Mouse (Mus musculus): ENCODE results near the gene Stxbp3. TPM values are rescaled to one million over a fixed set of nuclear protein-coding genes. Genes with fewer than 3 reads are reported as not detected.
A peak's percentile ranks its signal among the peaks of the same experiment; 100 is the strongest.

Stxbp3 gene
- polyA plus RNA-seq, 1 experiment from 2014 or later, result 19.3 TPM

- DNase-seq (no peak), ATAC-seq (no peak)
- TF ChIP-seq CTCF (IDR thresholded peaks at IDR 0.05; ENCODE audit: low read depth) (no peak), EP300 (IDR thresholded peaks at IDR 0.05; ENCODE audit: low read depth) (no peak)
- WGBS (ENCODE audit: insufficient replicate concordance), result 65% methylated on average over 7 of the region's 7 CpGs
- Histone ChIP-seq H3K4me2 (ENCODE audit: low read depth, low read length) (no peak overlapping the region), H3K9ac (replicated peaks) (no peak overlapping the region), H3K27ac (ENCODE audit: low read depth) (no peak overlapping the region), H3K27me3 (ENCODE audit: insufficient read depth, low read length) (no peaks in the 10 kb centered on the region), H3K9me3 (ENCODE audit: low read length) (no peaks in the 10 kb centered on the region), H3K4me1 (ENCODE audit: insufficient read depth) (peaks cover 10% of the 10 kb centered on the region; the same call in 1 of the 2 replicates), H3K4me3 (ENCODE audit: low read depth, low read length) (no peak overlapping the region), H3K36me3 (replicated peaks; ENCODE audit: insufficient read depth, low read length) (no peaks in the 10 kb centered on the region)
Observed at GRCm38 (mm10) chr3:108762597-108763111, 77.7 kb downstream of the Stxbp3 start.

GRCm38 (mm10) chr3:108759566-108760420 lies 80.5 kb downstream of the Stxbp3 start:
- no peaks in the 10 kb centered on the region for H3K9me3 ChIP-seq (ENCODE audit: low read length)
- DNase-seq, result no peak
- no peak overlapping the region for H3K4me3 ChIP-seq (ENCODE audit: low read depth, low read length)
- ATAC-seq, result no peak
- H3K36me3 ChIP-seq (replicated peaks; ENCODE audit: insufficient read depth, low read length), result no peaks in the 10 kb centered on the region
- no peaks in the 10 kb centered on the region for H3K27me3 ChIP-seq (ENCODE audit: insufficient read depth, low read length)
- peaks cover 7% of the 10 kb centered on the region for H3K4me1 ChIP-seq (ENCODE audit: insufficient read depth)
- H3K9ac ChIP-seq (replicated peaks), result no peak overlapping the region
- no peak overlapping the region for H3K27ac ChIP-seq (ENCODE audit: low read depth)
- no peak for TF ChIP-seq CTCF (IDR thresholded peaks at IDR 0.05; ENCODE audit: low read depth)
- TF ChIP-seq EP300 (IDR thresholded peaks at IDR 0.05; ENCODE audit: low read depth), result no peak
- no peak overlapping the region for H3K4me2 ChIP-seq (ENCODE audit: low read depth, low read length)
- WGBS (ENCODE audit: insufficient replicate concordance), result 74% methylated on average over 11 of the region's 11 CpGs

- ATAC-seq, result no peak
- H3K4me2 ChIP-seq (ENCODE audit: low read depth, low read length), result no peak overlapping the region
- no peak overlapping the region for H3K4me3 ChIP-seq (ENCODE audit: low read depth, low read length)
Observed at GRCm38 (mm10) chr3:108757570-108757969, 82.8 kb downstream of the Stxbp3 start.

GRCm38 (mm10) chr3:108756131-108756530 lies 84.2 kb downstream of the Stxbp3 start:
- Histone ChIP-seq H3K4me3 (ENCODE audit: low read depth, low read length) (no peak overlapping the region), H3K4me2 (ENCODE audit: low read depth, low read length) (no peak overlapping the region), H3K36me3 (replicated peaks; ENCODE audit: insufficient read depth, low read length) (no peaks in the 10 kb centered on the region), H3K9me3 (ENCODE audit: low read length) (no peaks in the 10 kb centered on the region), H3K27ac (ENCODE audit: low read depth) (no peak overlapping the region), H3K27me3 (ENCODE audit: insufficient read depth, low read length) (no peaks in the 10 kb centered on the region), H3K4me1 (ENCODE audit: insufficient read depth) (peaks cover 14% of the 10 kb centered on the region), H3K9ac (replicated peaks) (no peak overlapping the region)
- no peak for TF ChIP-seq EP300 (IDR thresholded peaks at IDR 0.05; ENCODE audit: low read depth)
- no peak for TF ChIP-seq CTCF (IDR thresholded peaks at IDR 0.05; ENCODE audit: low read depth)
- ATAC-seq (no peak), DNase-seq (no peak)
- 76% methylated on average over 1 of the region's 1 CpGs for WGBS (ENCODE audit: insufficient replicate concordance)

More at GRCm38 (mm10) chr3:108757570-108757969, 82.8 kb downstream of the Stxbp3 start:
- WGBS (ENCODE audit: insufficient replicate concordance), result 76% methylated on average over 9 of the region's 9 CpGs
- no peak for DNase-seq
- Histone ChIP-seq H3K27me3 (ENCODE audit: insufficient read depth, low read length) (no peaks in the 10 kb centered on the region), H3K9ac (replicated peaks) (no peak overlapping the region), H3K9me3 (ENCODE audit: low read length) (no peaks in the 10 kb centered on the region), H3K4me1 (ENCODE audit: insufficient read depth) (peaks cover 11% of the 10 kb centered on the region), H3K27ac (ENCODE audit: low read depth) (no peak overlapping the region), H3K36me3 (replicated peaks; ENCODE audit: insufficient read depth, low read length) (no peaks in the 10 kb centered on the region)
- TF ChIP-seq EP300 (IDR thresholded peaks at IDR 0.05; ENCODE audit: low read depth), result no peak

- no peak for TF ChIP-seq EP300 (IDR thresholded peaks at IDR 0.05; ENCODE audit: low read depth)
- TF ChIP-seq CTCF (IDR thresholded peaks at IDR 0.05; ENCODE audit: low read depth), result no peak
- H3K27ac ChIP-seq (ENCODE audit: low read depth), result no peak overlapping the region
- ATAC-seq, result no peak
- H3K4me1 ChIP-seq (ENCODE audit: insufficient read depth), result peaks cover 14% of the 10 kb centered on the region
- H3K27me3 ChIP-seq (ENCODE audit: insufficient read depth, low read length), result no peaks in the 10 kb centered on the region
- WGBS (ENCODE audit: insufficient replicate concordance), result 47% methylated on average over 2 of the region's 2 CpGs
- no peaks in the 10 kb centered on the region for H3K9me3 ChIP-seq (ENCODE audit: low read length)
- DNase-seq, result no peak
- no peaks in the 10 kb centered on the region for H3K36me3 ChIP-seq (replicated peaks; ENCODE audit: insufficient read depth, low read length)
- H3K4me3 ChIP-seq (ENCODE audit: low read depth, low read length), result no peak overlapping the region
- H3K9ac ChIP-seq (replicated peaks), result no peak overlapping the region
- peak overlapping the region; percentile 47 for H3K4me2 ChIP-seq (ENCODE audit: low read depth, low read length)
Observed at GRCm38 (mm10) chr3:108755542-108755941, 84.8 kb downstream of the Stxbp3 start.

GRCm38 (mm10) chr3:108754541-108754940 lies 85.8 kb downstream of the Stxbp3 start:
- Histone ChIP-seq H3K27ac (ENCODE audit: low read depth) (no peak overlapping the region), H3K9me3 (ENCODE audit: low read length) (no peaks in the 10 kb centered on the region), H3K9ac (replicated peaks) (no peak overlapping the region), H3K27me3 (ENCODE audit: insufficient read depth, low read length) (no peaks in the 10 kb centered on the region), H3K4me2 (ENCODE audit: low read depth, low read length) (no peak overlapping the region), H3K4me1 (ENCODE audit: insufficient read depth) (peaks cover 18% of the 10 kb centered on the region), H3K4me3 (ENCODE audit: low read depth, low read length) (no peak overlapping the region), H3K36me3 (replicated peaks; ENCODE audit: insufficient read depth, low read length) (no peaks in the 10 kb centered on the region)
- 64% methylated on average over 1 of the region's 1 CpGs for WGBS (ENCODE audit: insufficient replicate concordance)
- DNase-seq (no peak), ATAC-seq (no peak)
- TF ChIP-seq CTCF (IDR thresholded peaks at IDR 0.05; ENCODE audit: low read depth) (no peak), EP300 (IDR thresholded peaks at IDR 0.05; ENCODE audit: low read depth) (no peak)
